Mouse (Mus musculus): ENCODE results near the gene Bzw2.

Gene Bzw2

GRCm38 (mm10) chr12:36078101-36078899, 79.6 kb downstream of the Bzw2 start:
- DNase-seq (ENCODE audit: extremely low read depth, low read depth) = no peak

GRCm38 (mm10) chr12:36072860-36073259, 85.0 kb downstream of the Bzw2 start:
- no peak for DNase-seq (ENCODE audit: extremely low read depth, low read depth)

- DNase-seq (ENCODE audit: extremely low read depth, low read depth) = no peak
Measured at GRCm38 (mm10) chr12:36070231-36070630, 87.6 kb downstream of the Bzw2 start.

- DNase-seq (ENCODE audit: extremely low read depth, low read depth) = no peak
Measured at GRCm38 (mm10) chr12:36067538-36067937, 90.3 kb downstream of the Bzw2 start.

GRCm38 (mm10) chr12:36065911-36066310, 92.0 kb downstream of the Bzw2 start:
- DNase-seq (ENCODE audit: extremely low read depth, low read depth) = no peak

GRCm38 (mm10) chr12:36057699-36058098, 100.2 kb downstream of the Bzw2 start:
- no peak for DNase-seq (ENCODE audit: extremely low read depth, low read depth)

- DNase-seq (ENCODE audit: extremely low read depth, low read depth) = no peak
Measured at GRCm38 (mm10) chr12:36050276-36050675, 107.6 kb downstream of the Bzw2 start.

- no peak for DNase-seq (ENCODE audit: extremely low read depth, low read depth)
Measured at GRCm38 (mm10) chr12:36047593-36047992, 110.3 kb downstream of the Bzw2 start.

- DNase-seq (ENCODE audit: extremely low read depth, low read depth) = no peak
Measured at GRCm38 (mm10) chr12:36046196-36046595, 111.7 kb downstream of the Bzw2 start.

- DNase-seq (ENCODE audit: extremely low read depth, low read depth) = no peak
Measured at GRCm38 (mm10) chr12:36044691-36045090, 113.2 kb downstream of the Bzw2 start.

- DNase-seq (ENCODE audit: extremely low read depth, low read depth) = peak; percentile 76
Measured at GRCm38 (mm10) chr12:36042348-36042778, 115.5 kb downstream of the Bzw2 start, which contains the start of gene Tspan13. TSS of gene Tspan13 (minus strand) at chr12:36042500.

All from MEL-GATA-1-ER (cell line).